Mouse (Mus musculus) heart, embryonic 15.5 days (tissue): ENCODE results near the gene Tnfrsf21. TPM values are rescaled to one million over a fixed set of nuclear protein-coding genes. Genes with fewer than 3 reads are reported as not detected.

Source experiments
- ATAC-seq: fragments of 200-750 bp; cut with Nextera tagmentation; replicated peaks from 2 replicates; pipeline ENCODE4 v1.8.0; 2017; ENCODE audit warnings: low read depth, moderate TSS enrichment; ENCODE audit not compliant: insufficient number of reproducible peaks, insufficient read depth, low FRiP score
- H3K27ac ChIP-seq: fragments of 300-500 bp; sonication (generic); 2 replicates; pipeline ENCODE4 v1.5.1; 2015; ENCODE audit warnings: mild to moderate bottlenecking, inconsistent platforms
- H3K27me3 ChIP-seq: fragments of 300-500 bp; sonication (generic); 2 replicates; pipeline ENCODE4 v1.6.1; 2015; ENCODE audit warnings: inconsistent platforms
- H3K36me3 ChIP-seq: fragments of 300-500 bp; sonication (generic); 2 replicates; pipeline ENCODE4 v1.6.1; 2015; ENCODE audit warnings: mild to moderate bottlenecking, inconsistent platforms
- H3K4me1 ChIP-seq: fragments of 300-500 bp; sonication (generic); replicated peaks from 2 replicates; pipeline ENCODE4 v1.6.1; 2015; ENCODE audit warnings: inconsistent platforms
- H3K4me2 ChIP-seq: fragments of 300-500 bp; sonication (generic); 2 replicates; pipeline ENCODE4 v1.6.1; 2015; ENCODE audit warnings: inconsistent platforms, mild to moderate bottlenecking, moderate library complexity
- H3K4me3 ChIP-seq: fragments of 300-500 bp; sonication (generic); 2 replicates; pipeline ENCODE4 v1.5.1; 2015; ENCODE audit warnings: mild to moderate bottlenecking, inconsistent platforms
- H3K9ac ChIP-seq: fragments of 300-500 bp; sonication (generic); 2 replicates; pipeline ENCODE4 v1.6.1; 2015; ENCODE audit warnings: mild to moderate bottlenecking, inconsistent platforms
- H3K9me3 ChIP-seq: fragments of 300-500 bp; sonication (generic); replicated peaks from 2 replicates; pipeline ENCODE4 v1.6.1; 2016; ENCODE audit warnings: inconsistent platforms
- WGBS: fragments of 180-500 bp; shearing (Covaris S2); methylation state at CpG from one replicate; pipeline ENCODE4 v1.1.7; 2015; ENCODE audit warnings: mixed read lengths; 5-methylcytosine and 5-hydroxymethylcytosine counted together
- polyA plus RNA-seq: library from polyadenylated mRNA; unstranded; fragments of >200 nt; fragmentation: Nextera tagmentation; extraction: Ambion mirVana; gene quantifications from 2 replicates; pipeline ENCODE4 v1.2.1, GENCODE M21; 2015

Tnfrsf21 gene
- polyA plus RNA-seq, 1 experiment from 2014 or later: 9.4 TPM

DNA sequence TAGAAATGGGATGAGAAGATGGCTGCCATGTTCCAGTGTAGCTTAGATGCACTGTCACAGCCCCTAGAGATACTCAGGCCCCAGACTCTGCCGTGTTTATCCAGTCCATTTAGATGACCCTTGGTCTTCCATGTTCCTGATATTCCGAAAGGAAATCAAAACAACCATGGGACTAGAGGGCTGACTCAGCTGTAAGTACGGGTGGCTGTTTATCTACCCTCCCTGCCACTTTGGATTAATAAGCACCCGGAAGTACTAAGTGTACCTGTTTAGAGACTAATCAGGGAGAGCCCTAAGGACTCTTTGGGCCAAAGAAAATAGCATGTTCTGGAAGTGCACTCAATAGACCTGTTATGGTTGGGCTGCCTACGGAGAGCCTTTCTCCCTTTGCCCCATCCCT, 64.9 kb downstream of the Tnfrsf21 start:
- no peak overlapping the region for H3K4me3 ChIP-seq
- no peak for ATAC-seq
- H3K9me3 ChIP-seq: no peaks in the 10 kb centered on the region
- no peak overlapping the region for H3K9ac ChIP-seq
- no peak overlapping the region for H3K4me2 ChIP-seq
- H3K27ac ChIP-seq: no peak overlapping the region
- WGBS: 70% methylated on average over 5 of the region's 5 CpGs
- H3K4me1 ChIP-seq: peaks cover 5% of the 10 kb centered on the region; the same call in 1 of the 2 replicates
- peaks cover 3% of the 10 kb centered on the region; the same call in 1 of the 2 replicates for H3K36me3 ChIP-seq
- H3K27me3 ChIP-seq: no peaks in the 10 kb centered on the region

DNA sequence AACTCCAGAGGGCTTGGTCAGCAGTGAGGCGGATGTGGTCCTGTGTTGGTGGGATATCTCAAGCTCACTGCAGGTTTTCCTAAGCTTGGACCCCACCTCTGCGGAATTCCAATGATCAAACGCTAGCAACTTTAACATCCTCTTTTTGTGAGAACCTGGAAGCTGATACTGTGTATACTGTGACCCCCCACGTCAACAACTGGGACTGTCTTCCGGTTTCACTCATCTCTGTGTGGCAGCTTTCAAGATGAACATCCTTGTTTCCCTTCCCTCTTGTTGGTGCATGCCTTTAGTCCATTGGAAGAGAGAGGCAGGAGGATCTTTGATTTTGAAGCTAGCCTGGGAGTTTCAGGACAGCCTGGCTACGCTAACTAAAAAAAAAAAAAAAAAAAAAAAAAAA, 73.1 kb downstream of the Tnfrsf21 start:
- H3K27ac ChIP-seq: no peak overlapping the region
- H3K9me3 ChIP-seq: no peaks in the 10 kb centered on the region
- WGBS: 84% methylated on average over 6 of the region's 6 CpGs
- peaks cover 3% of the 10 kb centered on the region; the same call in 1 of the 2 replicates for H3K36me3 ChIP-seq
- no peak for ATAC-seq
- H3K27me3 ChIP-seq: no peaks in the 10 kb centered on the region
- no peak overlapping the region for H3K4me3 ChIP-seq
- H3K4me1 ChIP-seq: no peaks in the 10 kb centered on the region
- no peak overlapping the region for H3K4me2 ChIP-seq
- H3K9ac ChIP-seq: no peak overlapping the region

DNA sequence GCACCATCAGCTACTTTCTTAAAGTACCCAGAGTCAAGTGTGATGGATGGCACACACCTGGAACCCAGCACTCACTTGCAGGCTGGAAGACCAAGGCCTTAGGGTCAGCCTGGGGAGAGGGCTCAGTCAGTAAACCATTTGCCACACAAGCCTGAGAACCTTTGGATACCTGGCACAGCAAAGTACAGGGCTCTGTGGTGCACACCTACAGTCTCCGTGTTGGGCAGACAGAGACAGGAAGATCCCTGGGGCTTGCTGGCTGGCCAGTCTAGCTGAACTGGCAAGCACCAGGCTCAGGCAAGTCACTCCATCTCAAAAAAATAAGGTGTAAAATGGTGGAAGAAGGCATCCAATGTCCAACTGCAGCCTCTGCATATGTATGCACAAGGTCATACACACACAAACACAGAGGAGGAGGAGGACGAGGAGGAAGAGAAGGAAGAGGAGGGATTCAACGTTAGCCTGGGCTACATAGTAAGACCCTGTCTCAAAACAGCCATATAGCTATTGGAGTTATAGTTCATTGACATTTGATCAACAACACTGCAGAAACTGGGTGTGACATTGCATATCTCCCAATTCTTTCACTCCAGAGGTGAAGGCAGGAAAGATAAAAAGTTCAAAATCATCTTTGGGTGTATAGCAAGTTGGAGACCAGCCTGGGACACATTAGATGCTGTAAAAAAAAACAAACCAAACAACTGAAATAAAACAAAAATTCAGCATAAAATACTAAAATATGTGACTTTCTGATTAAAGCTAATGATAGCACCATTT, 74.8 kb downstream of the Tnfrsf21 start:
- Histone ChIP-seq H3K9ac (no peak overlapping the region), H3K27me3 (no peaks in the 10 kb centered on the region), H3K4me2 (no peak overlapping the region), H3K36me3 (no peaks in the 10 kb centered on the region), H3K4me1 (no peaks in the 10 kb centered on the region), H3K4me3 (no peak overlapping the region), H3K27ac (no peak overlapping the region), H3K9me3 (no peaks in the 10 kb centered on the region)
- 72% methylated on average over 3 of the region's 3 CpGs for WGBS
- no peak for ATAC-seq

DNA sequence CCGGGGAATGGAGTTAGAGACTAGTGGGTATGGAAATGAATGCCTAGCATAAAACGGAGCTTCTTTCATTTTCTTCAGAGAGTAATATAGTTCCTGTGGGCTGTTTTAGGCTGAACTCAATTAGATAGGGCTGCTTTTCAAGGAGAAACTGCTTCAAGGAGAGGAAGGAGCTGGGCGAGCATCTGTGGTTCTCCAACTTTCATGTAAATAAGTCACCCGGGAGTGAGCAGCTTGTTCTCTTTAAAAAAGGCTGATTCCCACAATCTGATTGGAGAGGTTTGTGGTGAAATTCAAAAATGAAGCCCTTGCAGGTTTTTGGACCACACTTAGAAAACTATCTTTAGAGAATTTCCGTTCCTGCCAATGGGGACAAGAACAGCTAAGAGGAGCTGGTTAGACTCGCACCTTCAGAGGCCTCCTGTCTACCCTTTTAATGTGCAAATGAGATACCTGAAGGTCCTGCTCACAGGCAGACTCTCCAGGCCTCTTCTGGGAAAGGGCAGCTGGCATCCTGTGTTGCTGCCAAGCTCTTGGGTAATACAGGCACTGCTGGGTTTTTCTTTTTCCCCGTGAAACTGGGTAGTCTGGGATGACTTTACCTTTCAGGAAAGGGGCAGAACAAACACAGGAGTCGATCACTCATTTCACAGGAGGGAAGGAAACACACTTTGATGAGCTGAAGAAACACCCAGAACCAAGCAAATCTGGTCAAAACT, 76.1 kb downstream of the Tnfrsf21 start:
- Histone ChIP-seq H3K9ac (no peak overlapping the region), H3K9me3 (no peaks in the 10 kb centered on the region), H3K4me1 (no peaks in the 10 kb centered on the region), H3K27me3 (no peaks in the 10 kb centered on the region), H3K4me2 (no peak overlapping the region), H3K36me3 (no peaks in the 10 kb centered on the region), H3K27ac (no peak overlapping the region), H3K4me3 (no peak overlapping the region)
- WGBS: 38% methylated on average over 8 of the region's 8 CpGs
- ATAC-seq: no peak

DNA sequence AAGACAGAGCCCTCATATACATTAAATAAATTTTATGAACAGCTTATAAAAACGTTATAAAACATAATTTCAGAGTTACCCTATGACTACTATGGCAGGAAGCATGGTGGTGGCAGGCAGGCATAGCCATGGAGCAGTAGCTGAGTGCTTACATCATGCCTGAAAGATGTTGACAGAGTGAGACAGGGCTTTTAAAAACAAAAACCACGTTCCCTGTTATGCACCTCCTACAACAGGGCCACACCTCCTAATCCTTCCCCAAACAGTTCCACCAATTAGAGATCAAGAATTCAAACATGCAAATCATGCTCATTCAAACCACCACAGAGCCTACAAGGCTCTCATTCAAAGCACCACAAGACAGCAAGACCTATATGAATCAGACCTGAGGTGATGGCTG, 77.9 kb downstream of the Tnfrsf21 start:
- no peak overlapping the region for H3K4me3 ChIP-seq
- H3K9me3 ChIP-seq: no peaks in the 10 kb centered on the region
- 31% methylated on average over 2 of the region's 2 CpGs for WGBS
- H3K27me3 ChIP-seq: no peaks in the 10 kb centered on the region
- H3K4me1 ChIP-seq: no peaks in the 10 kb centered on the region
- no peak overlapping the region for H3K27ac ChIP-seq
- H3K36me3 ChIP-seq: no peaks in the 10 kb centered on the region
- no peak for ATAC-seq
- H3K9ac ChIP-seq: no peak overlapping the region
- H3K4me2 ChIP-seq: no peak overlapping the region

DNA sequence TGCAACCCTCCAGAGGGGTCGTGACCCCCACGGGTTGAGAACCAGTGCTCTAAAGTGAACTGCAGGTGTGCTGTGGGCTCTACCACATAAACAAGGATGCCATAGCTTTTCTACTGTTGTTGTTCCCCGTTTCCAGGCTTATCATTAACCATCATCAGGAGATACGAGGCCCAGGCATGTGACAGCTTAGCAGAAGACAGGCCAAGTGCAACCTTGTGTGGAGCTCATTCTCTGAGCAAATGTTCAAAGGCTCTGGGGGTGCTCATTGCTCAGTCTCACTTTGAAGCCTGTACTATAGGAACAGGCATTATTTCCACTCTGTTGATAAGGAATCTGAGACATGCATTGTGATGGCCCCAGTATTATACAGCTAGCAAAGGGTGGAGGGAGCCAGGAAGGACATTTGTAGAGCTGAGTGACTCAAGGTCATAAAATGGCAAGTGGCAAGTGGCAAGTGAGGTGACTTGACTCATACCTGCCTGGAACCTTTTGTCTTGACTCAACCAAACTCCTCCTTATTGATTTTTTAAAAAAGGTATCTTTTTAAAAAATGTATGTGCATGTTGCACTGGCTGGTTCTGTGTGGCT, 80.8 kb downstream of the Tnfrsf21 start:
- Histone ChIP-seq H3K9me3 (no peaks in the 10 kb centered on the region), H3K27me3 (no peaks in the 10 kb centered on the region), H3K9ac (no peak overlapping the region), H3K4me1 (no peaks in the 10 kb centered on the region), H3K4me2 (no peak overlapping the region), H3K27ac (no peak overlapping the region), H3K4me3 (no peak overlapping the region), H3K36me3 (no peaks in the 10 kb centered on the region)
- no peak for ATAC-seq
- 55% methylated on average over 4 of the region's 4 CpGs for WGBS

DNA sequence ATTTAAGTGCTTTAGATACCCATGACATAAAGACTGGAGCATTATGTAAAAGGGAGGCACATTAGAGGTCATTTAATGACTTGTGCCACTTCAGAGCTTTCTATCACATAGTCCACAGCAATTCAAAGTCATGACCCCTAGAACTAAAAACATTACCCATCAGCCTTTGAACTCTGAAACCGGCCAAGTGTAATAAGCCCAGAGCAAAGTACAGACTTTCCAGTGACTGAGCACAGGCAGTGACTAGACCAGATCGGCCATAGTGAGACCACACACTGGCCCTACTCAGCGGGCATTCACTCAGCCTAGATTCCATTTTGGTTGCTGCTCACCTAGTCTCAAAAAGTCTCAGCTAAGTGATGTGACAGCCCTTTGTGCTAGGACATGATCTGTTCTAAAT, 89.8 kb downstream of the Tnfrsf21 start:
- 82% methylated on average over 3 of the region's 3 CpGs for WGBS
- Histone ChIP-seq H3K4me1 (no peaks in the 10 kb centered on the region), H3K27me3 (no peaks in the 10 kb centered on the region), H3K4me2 (no peak overlapping the region), H3K4me3 (no peak overlapping the region), H3K27ac (no peak overlapping the region), H3K36me3 (no peaks in the 10 kb centered on the region), H3K9ac (no peak overlapping the region), H3K9me3 (no peaks in the 10 kb centered on the region)
- no peak for ATAC-seq

DNA sequence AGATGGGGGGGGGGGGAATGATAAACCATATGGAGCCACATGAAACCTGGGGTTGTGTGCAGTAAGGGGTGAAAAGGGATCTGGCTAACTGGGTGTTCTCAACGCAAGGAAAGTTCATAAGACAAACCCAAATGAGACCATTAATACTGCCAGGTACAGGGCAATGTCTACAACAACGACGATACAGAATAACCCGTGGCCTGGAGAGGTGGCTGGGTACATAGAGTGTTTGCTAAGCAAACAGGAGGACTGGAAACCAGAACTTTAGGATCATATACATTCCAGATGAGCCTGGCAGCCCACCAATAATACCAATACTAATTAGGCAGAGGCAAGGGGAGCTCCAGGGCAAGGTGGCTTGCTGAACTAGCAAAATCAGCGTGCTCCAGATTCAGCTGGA, 91.0 kb downstream of the Tnfrsf21 start:
- Histone ChIP-seq H3K27ac (no peak overlapping the region), H3K9ac (no peak overlapping the region), H3K4me3 (no peak overlapping the region), H3K9me3 (no peaks in the 10 kb centered on the region), H3K4me1 (no peaks in the 10 kb centered on the region), H3K36me3 (no peaks in the 10 kb centered on the region), H3K27me3 (no peaks in the 10 kb centered on the region), H3K4me2 (no peak overlapping the region)
- 86% methylated on average over 5 of the region's 5 CpGs for WGBS
- ATAC-seq: no peak

DNA sequence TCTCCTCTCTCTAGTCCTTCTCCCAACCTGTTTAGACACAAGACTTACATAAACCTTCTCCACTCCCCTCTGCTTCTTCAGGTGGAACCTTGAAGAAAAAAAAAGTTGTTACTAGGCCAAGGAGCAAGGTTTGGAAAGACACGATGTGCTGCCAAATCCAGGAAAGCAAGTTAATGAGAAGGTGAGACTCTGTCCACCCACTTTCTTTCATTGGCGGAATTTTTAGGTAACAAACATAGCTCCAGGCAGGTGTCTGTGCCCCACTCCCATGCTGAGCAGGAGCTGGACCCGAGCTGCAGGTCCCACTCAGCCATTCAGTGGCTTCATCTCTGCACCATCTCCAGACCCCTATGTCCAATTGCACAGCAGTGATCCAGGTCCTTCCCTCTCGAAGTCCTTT, 93.1 kb downstream of the Tnfrsf21 start:
- Histone ChIP-seq H3K4me2 (no peak overlapping the region), H3K9ac (no peak overlapping the region), H3K27me3 (no peaks in the 10 kb centered on the region), H3K36me3 (no peaks in the 10 kb centered on the region), H3K9me3 (no peaks in the 10 kb centered on the region), H3K4me1 (no peaks in the 10 kb centered on the region), H3K27ac (no peak overlapping the region), H3K4me3 (no peak overlapping the region)
- WGBS: 69% methylated on average over 4 of the region's 4 CpGs
- ATAC-seq: no peak

DNA sequence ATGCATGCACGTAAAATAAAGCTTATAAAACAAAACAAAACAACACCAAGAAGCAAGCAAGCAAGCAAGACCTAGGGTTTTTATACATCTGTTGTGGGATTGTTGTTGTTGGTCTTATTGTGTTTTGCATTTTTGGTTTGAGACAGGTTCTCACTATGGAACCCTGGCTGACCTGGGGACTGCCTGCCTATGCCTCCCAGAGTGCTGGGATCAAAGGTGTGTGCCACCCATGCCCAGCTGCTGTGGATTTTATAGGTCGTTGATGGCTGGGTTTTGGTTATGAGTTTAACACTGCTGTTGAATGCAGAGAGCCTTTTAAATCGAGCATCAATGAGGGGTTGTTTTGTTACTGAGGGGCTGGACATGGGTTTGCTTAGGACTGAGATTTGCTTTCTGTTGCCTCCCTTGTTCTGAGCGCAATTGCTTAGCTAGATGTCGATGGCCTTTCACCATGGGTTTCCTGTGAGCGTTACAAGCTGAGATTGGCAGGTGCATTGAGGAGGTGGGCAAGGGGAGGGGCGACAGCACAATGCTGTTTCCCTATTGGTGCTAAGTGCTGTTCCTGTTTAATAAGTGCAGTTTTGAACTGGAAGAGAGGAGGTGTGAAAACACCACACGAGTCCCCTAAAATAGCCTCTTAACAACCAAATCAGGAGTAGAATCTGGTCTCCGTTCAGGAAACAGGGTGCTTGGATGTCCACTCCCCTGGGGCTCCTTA, 94.0 kb downstream of the Tnfrsf21 start:
- no peak for ATAC-seq
- no peaks in the 10 kb centered on the region for H3K4me1 ChIP-seq
- H3K9ac ChIP-seq: no peak overlapping the region
- no peak overlapping the region for H3K4me3 ChIP-seq
- no peaks in the 10 kb centered on the region for H3K27me3 ChIP-seq
- WGBS: 66% methylated on average over 9 of the region's 9 CpGs
- H3K27ac ChIP-seq: no peak overlapping the region
- no peaks in the 10 kb centered on the region for H3K9me3 ChIP-seq
- no peaks in the 10 kb centered on the region for H3K36me3 ChIP-seq
- H3K4me2 ChIP-seq: no peak overlapping the region

DNA sequence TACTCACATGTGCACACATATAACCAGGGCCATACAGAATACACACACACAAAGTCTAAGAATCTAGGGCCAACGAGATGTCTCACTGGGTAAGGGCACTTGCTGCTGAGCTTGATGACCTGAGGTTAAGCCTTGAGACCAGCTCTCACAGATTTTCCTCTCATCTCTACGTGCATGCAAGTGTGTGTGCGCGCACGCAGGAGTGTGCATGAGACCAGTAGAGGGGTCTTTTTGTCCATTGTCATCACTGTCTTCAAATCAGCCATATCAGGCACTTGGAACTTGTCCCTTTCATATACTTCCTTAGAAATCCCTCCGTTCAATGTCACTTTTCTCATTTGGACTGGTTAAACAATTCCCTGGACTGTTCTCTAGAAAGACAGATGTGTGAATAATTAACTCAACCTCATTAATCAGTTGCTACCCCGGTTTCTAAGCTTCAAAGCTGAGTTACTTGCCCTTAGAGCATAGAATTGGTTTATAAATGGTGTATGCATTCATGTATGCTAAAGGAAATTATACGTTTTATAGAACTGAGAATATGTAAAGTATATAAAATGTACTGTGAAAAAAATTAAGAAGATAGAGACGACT, 97.1 kb downstream of the Tnfrsf21 start:
- no peak for ATAC-seq
- Histone ChIP-seq H3K9ac (no peak overlapping the region), H3K36me3 (no peaks in the 10 kb centered on the region), H3K4me2 (no peak overlapping the region), H3K27ac (no peak overlapping the region), H3K4me3 (no peak overlapping the region), H3K9me3 (no peaks in the 10 kb centered on the region), H3K27me3 (no peaks in the 10 kb centered on the region), H3K4me1 (no peaks in the 10 kb centered on the region)
- WGBS: 73% methylated on average over 9 of the region's 9 CpGs
